Mouse (Mus musculus) ES-Bruce4 (cell line): Measurements from ENCODE around the gene Klhl24.

ENCODE experiments used
- CTCF ChIP-seq: IDR thresholded peaks from one replicate; pipeline ENCODE4 v1.8.1; 2011; ENCODE audit warnings: low read depth, low read length
- EP300 ChIP-seq: IDR thresholded peaks from 2 replicates; pipeline ENCODE4 v1.6.1; 2011; ENCODE audit warnings: low read depth, low read length; ENCODE audit not compliant: insufficient read depth

DNA sequence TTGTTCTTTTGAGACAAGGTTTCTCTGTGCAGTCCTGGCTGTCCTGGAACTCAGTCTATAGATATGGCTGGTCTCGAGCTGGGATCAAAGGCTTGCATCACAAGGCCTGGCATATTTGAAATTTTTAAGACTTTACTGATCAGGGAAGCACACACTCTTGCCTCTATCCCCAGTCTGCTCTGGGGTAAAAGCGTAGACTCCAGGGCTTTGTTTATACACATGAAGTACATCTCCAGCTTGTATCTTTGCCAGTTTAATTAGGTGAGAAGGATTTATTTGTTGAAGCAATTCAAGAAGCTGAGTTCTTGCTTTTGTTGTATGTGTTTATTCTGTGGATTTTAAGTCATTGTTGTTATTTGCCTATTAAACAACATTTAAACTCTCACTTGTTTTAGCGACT lies 56.4 kb downstream of the Klhl24 start:
- TF ChIP-seq CTCF, result no peak
- TF ChIP-seq EP300, result no peak
